Mouse (Mus musculus) kidney, postnatal 0 days (tissue): Measurements from ENCODE around the gene Kcnj9. TPM values are rescaled to one million over a fixed set of nuclear protein-coding genes. Genes with fewer than 3 reads are reported as not detected.

Experiments
- ATAC-seq: fragments of 200-750 bp; cut with Nextera tagmentation; replicated peaks from 2 replicates; pipeline ENCODE4 v1.8.0; 2017; ENCODE audit warnings: low read depth, moderate number of reproducible peaks, moderate TSS enrichment, moderate library complexity; ENCODE audit not compliant: low FRiP score
- DNase-seq: peaks from one replicate; pipeline ENCODE4 v3.0.0-alpha.2; 2016; ENCODE audit warnings: low spot score
- H3K27ac ChIP-seq: fragments of 300-500 bp; sonication (generic); 2 replicates; pipeline ENCODE4 v1.5.1; 2014; ENCODE audit warnings: mild to moderate bottlenecking
- H3K27me3 ChIP-seq: fragments of 300-500 bp; sonication (generic); 2 replicates; pipeline ENCODE4 v1.6.1; 2014; ENCODE audit warnings: low read length, mixed read lengths; ENCODE audit not compliant: insufficient read depth
- H3K36me3 ChIP-seq: fragments of 300-500 bp; sonication (generic); 2 replicates; pipeline ENCODE4 v1.6.1; 2014; ENCODE audit warnings: low read length, mixed read lengths; ENCODE audit not compliant: insufficient read depth
- H3K4me1 ChIP-seq: fragments of 300-500 bp; sonication (generic); replicated peaks from 2 replicates; pipeline ENCODE4 v1.6.1; 2014; ENCODE audit warnings: antibody characterized with exemption, low read length, mixed read lengths; ENCODE audit not compliant: insufficient read depth
- H3K4me2 ChIP-seq: fragments of 300-500 bp; sonication (generic); 2 replicates; pipeline ENCODE4 v1.6.1; 2014; ENCODE audit warnings: mild to moderate bottlenecking, low read length, moderate library complexity, mixed read lengths
- H3K4me3 ChIP-seq: fragments of 300-500 bp; sonication (generic); replicated peaks from 2 replicates; pipeline ENCODE4 v1.5.1; 2014; ENCODE audit warnings: low read depth, low read length
- H3K9ac ChIP-seq: fragments of 300-500 bp; sonication (generic); 2 replicates; pipeline ENCODE4 v1.6.1; 2014; ENCODE audit warnings: low read depth, low read length
- H3K9me3 ChIP-seq: fragments of 300-500 bp; sonication (generic); replicated peaks from 2 replicates; pipeline ENCODE4 v1.6.1; 2016; ENCODE audit warnings: low read length, inconsistent platforms, mixed read lengths
- CTCF ChIP-seq: IDR thresholded peaks from 2 replicates; pipeline ENCODE4 v1.5.1; 2016; ENCODE audit warnings: antibody characterized with exemption, low read depth, mild to moderate bottlenecking, moderate library complexity
- WGBS: fragments of 180-500 bp; shearing (Covaris S2); extraction: QIAGEN DNeasy Blood & Tissue Kit; methylation state at CpG from one replicate; pipeline ENCODE4 v1.1.7; 2014; 5-methylcytosine and 5-hydroxymethylcytosine counted together
- polyA plus RNA-seq: library from polyadenylated mRNA; unstranded; fragments of >200 nt; fragmentation: Nextera tagmentation; extraction: Ambion mirVana; gene quantifications from 2 replicates; pipeline ENCODE4 v1.2.1, GENCODE M21; 2015

The Kcnj9 gene
- polyA plus RNA-seq, 1 experiment from 2014 or later, result 0.03 TPM

GRCm38 (mm10) chr1:172328461-172328860 is 657 bp downstream of the Kcnj9 start:
- DNase-seq (no peak), ATAC-seq (no peak)
- H3K4me3 ChIP-seq, result no peak overlapping the region
- no peak overlapping the region for H3K4me2 ChIP-seq
- no peak for TF ChIP-seq CTCF
- no peak overlapping the region for H3K9ac ChIP-seq
- H3K27me3 ChIP-seq, result peaks cover 26% of the 10 kb centered on the region
- H3K36me3 ChIP-seq, result no peaks in the 10 kb centered on the region
- H3K9me3 ChIP-seq, result no peaks in the 10 kb centered on the region
- WGBS, result 79% methylated on average over 7 of the region's 7 CpGs
- no peak overlapping the region for H3K27ac ChIP-seq
- H3K4me1 ChIP-seq, result no peaks in the 10 kb centered on the region

- H3K4me3 ChIP-seq, result no peak overlapping the region
- H3K9ac ChIP-seq, result no peak overlapping the region
- H3K4me1 ChIP-seq, result no peaks in the 10 kb centered on the region
- ATAC-seq (no peak), DNase-seq (no peak)
- H3K27ac ChIP-seq, result no peak overlapping the region
- H3K9me3 ChIP-seq, result no peaks in the 10 kb centered on the region
- TF ChIP-seq CTCF, result no peak
- WGBS, result 79% methylated on average over 3 of the region's 3 CpGs
- H3K4me2 ChIP-seq, result no peak overlapping the region
- H3K36me3 ChIP-seq, result no peaks in the 10 kb centered on the region
- H3K27me3 ChIP-seq, result peaks cover 26% of the 10 kb centered on the region
Measured at GRCm38 (mm10) chr1:172328041-172328440, 1.1 kb downstream of the Kcnj9 start.

- Histone ChIP-seq H3K36me3 (no peaks in the 10 kb centered on the region), H3K27ac (no peak overlapping the region), H3K27me3 (peaks cover 26% of the 10 kb centered on the region), H3K4me3 (no peak overlapping the region), H3K9me3 (no peaks in the 10 kb centered on the region), H3K4me2 (no peak overlapping the region), H3K4me1 (no peaks in the 10 kb centered on the region), H3K9ac (no peak overlapping the region)
- ATAC-seq, result no peak
- TF ChIP-seq CTCF, result no peak
- DNase-seq, result no peak
- 73% methylated on average over 16 of the region's 16 CpGs for WGBS
Measured at GRCm38 (mm10) chr1:172327206-172328001, 1.7 kb downstream of the Kcnj9 start.

- Histone ChIP-seq H3K27me3 (peaks cover 26% of the 10 kb centered on the region), H3K4me3 (peak overlapping the region; percentile 35; the same call in 1 of the 2 replicates), H3K4me1 (no peaks in the 10 kb centered on the region), H3K27ac (no peak overlapping the region), H3K36me3 (no peaks in the 10 kb centered on the region), H3K9me3 (no peaks in the 10 kb centered on the region), H3K9ac (peak overlapping the region; percentile 29; the same call in 1 of the 2 replicates), H3K4me2 (peak overlapping the region; percentile 69)
- DNase-seq, result no peak
- no peak for TF ChIP-seq CTCF
- WGBS, result 60% methylated on average over 11 of the region's 11 CpGs
- no peak for ATAC-seq
Measured at GRCm38 (mm10) chr1:172326684-172327083, 2.4 kb downstream of the Kcnj9 start.

GRCm38 (mm10) chr1:172325680-172326535 is 3.2 kb downstream of the Kcnj9 start:
- no peak overlapping the region for H3K27ac ChIP-seq
- H3K4me2 ChIP-seq, result peak overlapping the region; percentile 69
- H3K36me3 ChIP-seq, result no peaks in the 10 kb centered on the region
- no peaks in the 10 kb centered on the region for H3K9me3 ChIP-seq
- ATAC-seq, result 0 out of 2 replicates have a peak, but pooled peaks have one; percentile 26
- peak; percentile 74 for TF ChIP-seq CTCF
- 19% methylated on average over 90 of the region's 94 CpGs for WGBS
- H3K4me3 ChIP-seq, result peak overlapping the region; percentile 35
- H3K4me1 ChIP-seq, result no peaks in the 10 kb centered on the region
- H3K9ac ChIP-seq, result peak overlapping the region; percentile 29; the same call in 1 of the 2 replicates
- peaks cover 26% of the 10 kb centered on the region for H3K27me3 ChIP-seq
- DNase-seq, result peak; percentile 68

GRCm38 (mm10) chr1:172324725-172325124 is 4.4 kb downstream of the Kcnj9 start:
- Histone ChIP-seq H3K9me3 (no peaks in the 10 kb centered on the region), H3K4me3 (no peak overlapping the region), H3K27me3 (peaks cover 26% of the 10 kb centered on the region), H3K4me1 (no peaks in the 10 kb centered on the region), H3K27ac (no peak overlapping the region), H3K36me3 (no peaks in the 10 kb centered on the region), H3K4me2 (no peak overlapping the region), H3K9ac (no peak overlapping the region)
- peak; percentile 56; the same call in 1 of the 2 replicates for ATAC-seq
- TF ChIP-seq CTCF, result peak; percentile 95
- WGBS, result 16% methylated on average over 7 of the region's 7 CpGs
- peak; percentile 92 for DNase-seq
